Mouse (Mus musculus): ENCODE results near the gene Sulf2.

The Sulf2 gene

DNA sequence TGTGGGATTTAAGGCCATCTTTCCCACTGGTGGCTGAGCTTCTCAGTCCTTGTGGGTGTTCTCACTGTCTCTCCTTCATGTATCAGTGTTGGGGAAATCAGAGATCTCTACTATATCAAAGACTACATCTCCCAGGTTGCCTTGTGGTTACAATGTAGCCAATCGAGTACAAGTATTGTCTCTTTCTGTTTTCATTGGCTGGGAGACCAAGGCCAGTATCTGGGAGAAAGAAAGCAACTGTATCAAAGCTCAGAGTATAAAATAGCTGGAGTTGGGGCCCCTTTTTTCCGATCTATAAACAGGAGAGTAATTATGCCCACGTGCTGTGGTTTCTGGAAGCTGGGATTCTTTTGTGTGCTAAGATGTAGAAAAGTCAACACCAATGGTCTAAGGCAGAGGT lies 19.7 kb upstream of the Sulf2 start:
- DNase-seq, result no peak

DNA sequence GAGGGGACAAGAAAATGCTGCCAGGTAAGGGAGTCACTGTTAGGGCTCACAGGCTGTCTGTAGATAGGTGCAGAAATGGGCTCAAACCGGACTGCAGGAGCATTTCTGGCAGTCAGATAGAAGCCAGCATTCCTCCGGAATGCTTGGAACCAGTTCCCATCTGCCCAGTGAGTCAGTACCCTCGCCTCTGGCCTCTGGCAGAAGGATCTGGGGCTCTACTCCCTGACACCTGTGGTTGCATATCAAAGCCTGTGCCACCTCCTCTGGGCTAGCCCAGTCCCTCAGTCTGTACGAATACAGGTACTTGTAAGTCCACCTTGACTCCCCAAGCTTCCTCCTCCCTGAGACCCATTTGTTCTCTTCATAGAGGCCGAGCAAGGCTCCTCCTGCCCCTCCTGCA lies 17.7 kb upstream of the Sulf2 start:
- no peak for DNase-seq

DNA sequence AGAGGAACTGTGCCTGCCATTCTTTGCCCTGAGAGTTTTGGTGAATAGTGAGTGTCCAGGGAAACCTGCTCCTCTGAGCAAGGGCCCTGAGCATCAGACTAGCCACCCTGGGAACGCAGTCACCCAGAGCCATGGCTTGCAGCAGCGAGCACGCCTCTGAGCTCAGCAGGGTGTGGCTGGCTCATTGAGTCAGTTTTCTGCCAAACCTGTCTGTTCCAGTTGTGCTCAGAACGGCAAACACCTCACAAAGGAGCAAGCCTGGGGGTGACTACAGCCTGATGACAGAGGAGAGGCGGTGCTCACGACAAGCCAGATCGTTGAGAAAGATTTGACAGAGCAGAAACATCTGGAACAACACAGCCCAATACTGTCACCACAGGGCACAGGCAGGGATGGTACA lies 14.7 kb upstream of the Sulf2 start:
- no peak for DNase-seq

GRCm38 (mm10) chr2:166168868-166169267 lies 13.4 kb upstream of the Sulf2 start:
- no peak for DNase-seq

- DNase-seq, result no peak
These were observed 11.9 kb upstream of the Sulf2 start for GRCm38 (mm10) chr2:166167387-166167786.

- DNase-seq, result no peak
These were observed 9.9 kb upstream of the Sulf2 start for GRCm38 (mm10) chr2:166165396-166165795.

GRCm38 (mm10) chr2:166164601-166165000 lies 9.1 kb upstream of the Sulf2 start:
- DNase-seq, result no peak

- DNase-seq, result no peak
These were observed 8.5 kb upstream of the Sulf2 start for GRCm38 (mm10) chr2:166163917-166164316.

- no peak for DNase-seq
These were observed 7.8 kb upstream of the Sulf2 start for GRCm38 (mm10) chr2:166163252-166163651.

DNA sequence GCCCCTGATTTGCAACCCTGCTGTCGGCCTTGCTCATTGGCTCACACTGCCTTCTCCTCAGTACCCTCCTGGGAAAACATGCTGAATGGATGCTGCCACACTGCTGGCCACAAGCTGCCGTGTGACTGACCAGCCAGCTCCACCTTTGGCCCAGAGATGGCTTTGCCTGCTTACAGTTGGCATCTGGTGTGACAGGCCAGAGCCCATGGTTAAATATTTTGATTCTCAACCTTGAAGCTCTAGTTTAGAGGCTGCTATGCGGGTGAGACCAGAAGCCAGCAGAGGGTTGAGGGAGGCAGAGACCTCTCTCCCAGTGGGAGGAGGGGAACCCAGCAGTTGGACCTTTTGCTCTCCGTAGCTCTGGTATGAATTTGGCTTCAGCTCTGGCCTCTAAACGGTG lies 6.7 kb upstream of the Sulf2 start:
- no peak for DNase-seq

DNA sequence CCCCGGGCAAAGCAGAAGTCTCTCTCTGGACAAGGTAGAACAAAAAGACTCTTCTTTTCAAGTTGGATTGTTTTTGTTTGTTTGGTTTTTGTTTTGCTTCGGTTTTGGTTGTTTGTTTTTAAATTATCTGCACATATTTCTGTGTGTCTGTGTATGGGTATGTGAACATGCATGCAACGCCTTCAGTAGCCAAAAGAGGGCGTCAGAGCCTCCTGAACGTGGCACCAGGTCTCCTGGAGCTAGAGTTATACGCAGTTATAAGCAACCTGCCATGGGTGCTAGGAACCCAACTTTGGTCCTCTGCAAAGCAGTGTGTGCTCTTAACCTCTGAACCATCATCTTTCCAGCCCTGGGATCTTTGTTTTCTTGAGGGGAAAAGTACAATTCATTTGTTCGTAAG lies 3.8 kb upstream of the Sulf2 start:
- no peak for DNase-seq

DNA sequence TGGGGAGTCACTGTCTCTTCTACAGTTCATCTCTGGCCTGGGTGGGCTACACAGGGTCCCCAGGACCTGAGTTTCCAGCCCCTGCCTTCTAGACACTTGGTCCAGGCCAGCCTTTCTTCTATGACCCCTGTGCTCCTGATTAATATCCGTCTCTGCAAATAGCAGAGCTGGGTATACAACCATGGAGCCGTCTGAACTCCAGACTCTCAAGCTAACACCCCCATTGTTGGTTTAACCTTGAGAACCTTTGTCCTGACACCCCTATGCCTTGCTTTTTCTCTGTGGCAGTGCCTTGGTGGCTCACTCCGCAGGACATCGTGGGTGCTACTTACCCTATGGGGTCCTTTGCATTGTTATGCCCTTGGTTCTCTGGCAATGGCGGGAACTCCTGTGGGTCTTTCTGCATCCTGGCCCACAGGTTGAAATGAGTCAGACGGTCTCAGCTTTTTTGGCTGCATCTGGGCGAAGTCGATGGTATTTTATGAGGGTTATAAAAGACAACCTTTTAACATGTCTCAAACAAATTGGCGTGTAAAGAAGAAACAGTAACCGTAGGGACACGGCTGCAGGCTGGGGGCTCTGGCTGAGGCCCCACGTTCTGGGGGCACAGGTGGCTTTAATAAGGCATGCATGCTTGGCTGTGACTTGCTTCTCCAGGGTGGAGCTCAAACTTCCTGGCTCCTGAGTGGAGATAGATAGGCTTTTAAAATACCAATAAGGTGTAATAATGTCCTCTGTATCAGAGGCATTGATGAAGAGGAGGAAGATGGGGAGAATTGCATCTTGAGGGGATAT lies 2.5 kb upstream of the Sulf2 start:
- no peak for DNase-seq

- no peak for DNase-seq
These were observed 1.7 kb upstream of the Sulf2 start for GRCm38 (mm10) chr2:166157144-166157543.

- DNase-seq, result no peak
These were observed 659 bp upstream of the Sulf2 start for GRCm38 (mm10) chr2:166156122-166156521.

DNA sequence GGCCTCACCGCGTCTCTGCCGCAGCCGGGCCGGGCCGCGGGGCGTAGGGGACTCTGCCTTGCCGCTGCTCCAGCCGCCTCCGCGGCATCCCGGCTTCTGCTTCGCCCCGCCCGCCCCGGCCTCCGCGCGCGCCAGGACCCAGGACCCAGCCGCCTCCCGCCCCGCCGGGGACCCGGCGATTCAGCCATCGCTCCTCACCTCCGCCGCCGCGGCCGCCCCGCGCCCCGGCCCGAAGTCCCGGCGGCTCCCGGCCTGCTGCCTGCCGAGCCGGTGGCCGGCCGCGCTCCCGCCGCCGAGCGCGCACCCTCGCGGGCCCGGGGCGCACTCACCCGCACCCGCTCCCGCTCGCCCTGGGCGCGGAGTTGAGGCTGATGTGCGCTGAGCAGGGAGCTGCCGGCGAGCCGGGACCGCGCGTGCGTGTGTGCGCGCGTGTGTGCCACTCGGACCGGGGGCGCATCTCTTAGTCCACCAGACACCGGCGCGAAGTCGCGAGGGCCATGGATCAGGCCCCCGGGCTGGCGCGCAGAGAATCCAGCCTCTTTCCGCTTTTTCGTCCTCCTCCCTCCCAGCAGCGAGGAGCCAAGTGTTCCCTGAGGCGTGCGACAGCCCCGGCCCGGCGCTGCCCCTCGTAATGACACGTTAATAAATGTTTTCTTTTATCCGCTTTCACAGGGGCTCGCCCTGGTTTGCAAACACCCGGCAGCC lies 562 bp downstream of the Sulf2 start:
- peak; percentile 26 to 36 for DNase-seq

DNA sequence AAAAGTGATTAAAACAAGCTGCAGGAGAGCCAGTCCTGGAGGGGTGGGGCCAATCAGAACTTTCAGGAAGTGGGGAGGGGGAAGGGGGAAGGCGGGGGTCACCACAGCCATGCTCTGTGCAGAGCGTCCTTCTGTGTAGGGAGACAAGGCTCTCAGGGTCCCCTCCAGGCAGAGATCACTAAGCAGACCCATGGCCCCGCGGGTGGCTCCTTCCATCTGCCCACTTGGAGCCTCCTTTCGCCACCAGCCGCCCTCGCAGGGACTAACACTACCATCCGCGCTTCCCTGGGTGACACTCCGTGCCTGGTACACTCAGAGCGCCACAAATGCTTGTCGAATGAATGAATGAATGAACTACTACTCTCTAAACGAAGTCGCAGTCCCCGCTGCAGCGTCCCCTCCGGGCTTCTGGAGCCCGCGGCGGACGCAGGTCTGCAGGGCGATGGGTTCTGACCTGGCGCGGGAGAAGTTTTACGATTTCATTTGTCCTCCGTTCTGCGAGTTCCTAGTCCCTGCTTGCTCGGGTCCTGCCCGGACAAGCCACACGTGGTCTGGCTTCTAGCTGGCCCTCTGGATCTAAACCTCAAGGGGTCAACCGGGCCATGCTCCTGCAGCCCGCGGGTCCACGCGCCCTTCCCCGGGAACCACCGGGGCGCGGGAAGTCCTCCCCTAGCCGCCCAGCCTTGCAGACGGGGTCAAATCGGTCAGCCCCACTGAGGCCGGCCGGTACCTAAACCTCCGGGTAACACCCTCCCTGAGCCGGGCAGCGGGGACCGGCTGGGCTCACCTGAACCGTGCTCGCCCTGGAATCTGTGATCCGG lies 1.4 kb downstream of the Sulf2 start:
- peak; percentile 20 to 33 for DNase-seq

DNA sequence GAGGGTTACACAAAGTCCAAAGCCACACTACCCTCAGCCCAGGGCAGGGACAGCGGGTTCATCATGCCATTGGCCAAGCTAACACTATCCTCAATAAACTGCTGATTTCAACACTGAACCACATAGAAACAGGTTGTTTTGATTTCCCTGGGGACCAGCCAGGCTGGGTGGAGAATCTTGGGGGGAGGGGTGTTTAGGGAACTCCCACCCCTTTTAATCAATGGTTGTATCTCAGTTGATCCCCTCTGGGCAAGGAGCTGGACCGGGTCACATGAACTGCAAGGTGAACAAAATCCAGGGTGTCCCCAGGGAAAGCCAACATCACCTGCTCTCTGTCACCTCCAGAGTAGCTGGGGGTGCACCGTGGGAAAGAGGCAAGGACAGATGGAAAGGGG lies 2.1 kb downstream of the Sulf2 start:
- DNase-seq, result no peak

DNA sequence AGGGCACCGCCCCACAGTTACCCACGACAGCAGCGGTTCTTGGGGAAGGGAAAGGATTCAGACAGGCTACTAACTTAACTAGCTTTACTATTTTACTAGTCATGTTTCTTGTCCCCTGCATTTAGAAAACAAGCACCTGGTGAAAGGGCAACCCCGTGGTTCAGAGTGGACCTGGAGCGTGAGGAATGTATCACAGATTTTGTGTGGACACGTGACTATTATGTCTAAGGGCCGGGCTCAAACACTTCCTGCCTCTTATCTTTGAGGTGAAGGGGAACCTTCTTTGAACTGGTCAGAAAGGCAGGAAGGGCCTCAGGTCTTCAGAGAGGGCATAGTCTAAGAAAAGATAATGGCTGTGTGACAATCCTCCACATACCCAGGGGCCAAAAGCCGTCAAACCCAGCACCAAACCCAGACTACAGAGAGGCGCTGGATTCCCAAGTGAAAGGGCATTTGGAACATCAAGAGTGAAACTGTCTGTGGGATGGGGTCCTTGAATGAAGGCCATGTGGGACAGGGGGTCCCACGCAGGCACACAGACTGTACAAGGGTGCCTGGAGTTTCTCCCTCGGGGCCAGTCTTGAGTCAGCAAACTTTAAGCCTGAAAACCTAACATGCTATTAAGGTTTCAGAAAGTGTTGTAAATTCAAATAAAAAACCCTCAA lies 2.6 kb downstream of the Sulf2 start:
- no peak for DNase-seq

DNA sequence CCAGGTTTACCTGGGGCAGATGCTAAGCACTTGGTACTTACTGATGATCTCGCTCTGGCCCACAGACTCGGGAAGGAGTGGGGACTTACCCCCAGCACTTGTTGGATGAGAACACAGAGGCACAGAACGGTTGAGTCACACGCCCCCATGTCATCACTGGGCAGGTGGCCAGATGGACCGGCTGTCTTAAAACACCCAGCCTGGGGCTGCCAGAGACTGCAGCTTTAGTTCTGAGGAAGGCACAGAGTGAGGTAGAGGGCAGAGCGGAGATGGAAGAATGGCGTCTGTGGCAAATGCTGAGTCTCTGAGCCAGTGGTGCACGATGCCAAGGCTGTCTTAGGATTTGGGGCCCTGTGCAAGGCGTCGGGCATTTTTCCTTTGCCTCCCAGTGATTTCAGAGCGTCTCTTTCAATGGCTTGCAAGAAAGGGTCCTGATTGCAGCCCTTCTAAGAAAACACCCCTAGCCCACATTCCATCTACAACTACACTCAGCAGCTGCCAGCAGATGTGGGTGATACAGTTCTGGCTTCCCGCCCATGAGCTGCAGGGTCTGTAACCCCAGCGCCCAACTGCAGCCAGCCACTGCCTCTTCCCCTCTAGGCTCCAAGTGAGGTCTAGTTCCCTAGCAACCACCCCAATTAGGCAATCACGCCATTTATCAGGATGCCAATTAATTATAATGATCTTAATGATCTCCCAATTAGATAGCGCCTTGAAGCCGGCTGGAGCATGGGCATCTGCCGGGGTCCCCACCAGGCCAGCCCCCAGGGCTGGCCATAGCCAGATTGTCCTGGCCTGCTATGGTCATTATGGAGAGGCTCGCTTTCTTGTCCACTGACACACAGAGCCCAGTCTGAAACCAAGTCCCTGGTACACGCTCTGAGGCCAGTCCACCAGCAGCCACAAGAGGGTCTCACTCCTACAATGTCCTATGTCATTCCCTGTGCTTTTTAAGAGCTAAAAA lies 3.7 kb downstream of the Sulf2 start:
- DNase-seq, result peak; percentile 65 to 82

DNA sequence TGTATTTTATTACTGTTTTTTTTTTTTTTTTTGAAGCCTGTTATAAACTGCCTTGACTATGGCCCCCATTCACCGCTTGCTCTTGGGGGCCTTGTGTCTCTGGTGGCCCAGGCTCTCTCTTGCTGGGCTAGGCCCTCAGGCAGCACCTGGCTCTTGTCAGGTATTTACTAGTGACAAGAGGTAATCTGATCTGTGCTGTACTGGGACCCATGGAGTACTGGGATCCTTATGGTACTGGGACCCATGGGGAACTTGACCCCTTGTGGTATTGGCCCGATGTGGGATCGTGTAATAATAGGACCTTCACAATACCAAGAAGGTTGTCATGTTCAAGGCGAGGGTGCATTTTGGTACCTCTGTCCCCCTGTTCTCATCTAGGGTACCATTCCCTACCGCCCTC lies 4.9 kb downstream of the Sulf2 start:
- DNase-seq, result no peak

DNA sequence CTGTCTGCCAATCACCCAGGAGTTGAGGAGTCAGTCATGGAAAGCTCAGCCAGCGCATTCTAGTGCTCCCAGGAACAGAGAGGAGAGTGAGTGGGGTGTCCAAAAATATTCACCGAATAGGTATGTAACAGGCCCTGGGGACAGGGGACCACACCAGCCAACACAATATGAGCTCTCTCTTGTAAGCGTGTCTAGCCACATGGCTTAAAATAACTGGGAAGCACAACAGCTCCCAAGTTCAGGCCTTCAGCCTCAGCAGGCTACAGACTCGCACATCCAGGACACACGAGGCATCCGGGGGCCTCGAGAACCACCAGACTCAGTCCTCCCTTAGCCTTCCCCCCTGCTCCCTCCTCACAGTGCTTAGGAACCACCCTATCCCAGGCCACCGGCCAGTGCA lies 6.0 kb downstream of the Sulf2 start:
- no peak for DNase-seq
